ENCODE assay signal across 27 mouse cellular contexts in genomic region chr5:149277529-149277928, GRCm38 (mm10). TPM values are rescaled to one million over a fixed set of nuclear protein-coding genes. Genes with fewer than 3 reads are reported as not detected.
DNase-seq lines count a peak whose midpoint lies in the region; ATAC-seq lines count a peak whose summit lies in the region.
"Had no signal": no experiment of that assay in that cellular context is flagged by ENCODE, and none has a peak within 500 bp of the region (broad histone marks: within the 10 kb centered on the region; RNA-seq: fewer than 3 reads in every experiment).

No protein-coding gene starts in this region.

- H3K9me3 ChIP-seq in embryonic facial prominence, embryonic 14.5 days (ENCODE audit: control insufficient read depth, low read length), result peaks cover 5% of the 10 kb centered on the region; the same call in 1 of the 2 replicates
- peaks cover 12% of the 10 kb centered on the region for H3K9me3 ChIP-seq in embryonic facial prominence, embryonic 10.5 days
- H3K9me3 ChIP-seq in limb, embryonic 10.5 days (replicated peaks), result peaks cover 6% of the 10 kb centered on the region; the same call in 1 of the 2 replicates

- no peaks in the 10 kb centered on the region for H3K27me3 ChIP-seq in embryonic facial prominence, embryonic 14.5 days (replicated peaks; ENCODE audit: control insufficient read depth, insufficient read depth, low read length)
- H3K27me3 ChIP-seq in embryonic facial prominence, embryonic 10.5 days (replicated peaks; ENCODE audit: low read depth, poor library complexity, severe bottlenecking), result no peaks in the 10 kb centered on the region
- no peaks in the 10 kb centered on the region for H3K27me3 ChIP-seq in limb, embryonic 10.5 days (ENCODE audit: low read depth, poor library complexity, severe bottlenecking)
- H3K27me3 ChIP-seq: embryonic facial prominence, embryonic 12.5 days; forebrain, embryonic 12.5 days; forebrain, embryonic 15.5 days; heart, embryonic 13.5 days; Patski had no signal

- H3K4me3 ChIP-seq in embryonic facial prominence, embryonic 14.5 days (ENCODE audit: low read depth, low read length), result no peak overlapping the region
- no peak overlapping the region for H3K4me3 ChIP-seq in embryonic facial prominence, embryonic 10.5 days
- no peak overlapping the region for H3K4me3 ChIP-seq in limb, embryonic 10.5 days
- H3K4me3 ChIP-seq: embryonic facial prominence, embryonic 12.5 days; erythroblast, embryonic 14.5 days; forebrain, embryonic 12.5 days; forebrain, embryonic 15.5 days; heart, adult 2 months; heart, embryonic 10.5 days; heart, embryonic 13.5 days had no signal

- no peak for ATAC-seq in embryonic facial prominence, embryonic 14.5 days (ENCODE audit: low read depth)
- ATAC-seq: activated CD4-positive, CD25-positive, alpha-beta regulatory T cell, adult 4 months; forebrain, embryonic 15.5 days; hindbrain, postnatal 0 days; Patski had no signal

- H3K9ac ChIP-seq in embryonic facial prominence, embryonic 14.5 days (ENCODE audit: low read depth, low read length), result no peak overlapping the region
- H3K9ac ChIP-seq: embryonic facial prominence, embryonic 12.5 days; forebrain, embryonic 12.5 days; forebrain, embryonic 15.5 days; heart, embryonic 13.5 days; hindbrain, embryonic 14.5 days had no signal

- peak; percentile 29 for DNase-seq in embryonic facial prominence, embryonic 14.5 days (ENCODE audit: low spot score)
- DNase-seq in embryonic facial prominence, embryonic 10.5 days (ENCODE audit: low spot score), result no peak
- DNase-seq in ES-CJ7 (ENCODE audit: low read depth, low spot score), result peak; percentile 63
- no peak for DNase-seq in limb, embryonic 10.5 days (ENCODE audit: low spot score)
- peak; percentile 51 for DNase-seq in thymus, postnatal 4 days
- no peak for DNase-seq in retina, postnatal 1 day
- no peak for DNase-seq in adrenal gland, postnatal 4 days (ENCODE audit: low spot score in 2 of 2)
- DNase-seq: adrenal gland, adult 8-10 months; adrenal gland, postnatal 25 days; cerebellum, adult 18-20 months; cerebellum, adult 9-10 months; cerebellum, postnatal 14 days; gastrocnemius, postnatal 10 days; gastrocnemius, postnatal 36 days; heart, adult 2 months; heart, postnatal 14 days; heart, postnatal 4 days had no signal

- no peak overlapping the region for H3K27ac ChIP-seq in embryonic facial prominence, embryonic 14.5 days (replicated peaks; ENCODE audit: low read depth, low read length)
- H3K27ac ChIP-seq in embryonic facial prominence, embryonic 10.5 days (replicated peaks), result no peak overlapping the region; the same call in 1 of the 2 replicates
- H3K27ac ChIP-seq in limb, embryonic 10.5 days, result 0 out of 2 replicates have a peak overlapping the region, but pooled peaks have one; percentile 12
- H3K27ac ChIP-seq: embryonic facial prominence, embryonic 12.5 days; forebrain, embryonic 12.5 days; forebrain, embryonic 15.5 days; heart, adult 2 months; heart, embryonic 10.5 days; heart, embryonic 13.5 days; hindbrain, embryonic 14.5 days; hindbrain, postnatal 0 days had no signal

- 74% methylated on average over 5 of the region's 5 CpGs for WGBS in embryonic facial prominence, embryonic 14.5 days
- 89% methylated on average over 5 of the region's 5 CpGs for WGBS in embryonic facial prominence, embryonic 10.5 days
- WGBS in limb, embryonic 10.5 days, result 83% methylated on average over 5 of the region's 5 CpGs

- H3K36me3 ChIP-seq in embryonic facial prominence, embryonic 14.5 days (ENCODE audit: control insufficient read depth, insufficient read depth, low read length), result no peaks in the 10 kb centered on the region
- peaks cover 5% of the 10 kb centered on the region; the same call in 1 of the 2 replicates for H3K36me3 ChIP-seq in embryonic facial prominence, embryonic 10.5 days (replicated peaks)
- peaks cover 5% of the 10 kb centered on the region; the same call in 1 of the 2 replicates for H3K36me3 ChIP-seq in limb, embryonic 10.5 days
- H3K36me3 ChIP-seq: embryonic facial prominence, embryonic 12.5 days; forebrain, embryonic 12.5 days; forebrain, embryonic 15.5 days; heart, embryonic 10.5 days; heart, embryonic 13.5 days had no signal

- no peak overlapping the region for H3K4me2 ChIP-seq in embryonic facial prominence, embryonic 14.5 days (ENCODE audit: low read depth, low read length)
- H3K4me2 ChIP-seq: embryonic facial prominence, embryonic 12.5 days; forebrain, embryonic 12.5 days; forebrain, embryonic 15.5 days; heart, embryonic 13.5 days; hindbrain, embryonic 14.5 days had no signal

- peaks cover 3% of the 10 kb centered on the region; the same call in 1 of the 2 replicates for H3K4me1 ChIP-seq in embryonic facial prominence, embryonic 14.5 days (ENCODE audit: control insufficient read depth, insufficient read depth, low read length)
- peaks cover 14% of the 10 kb centered on the region for H3K4me1 ChIP-seq in embryonic facial prominence, embryonic 10.5 days
- peaks cover 12% of the 10 kb centered on the region for H3K4me1 ChIP-seq in limb, embryonic 10.5 days

RNA-seq across cellular contexts. Expression of gene Alox5ap, which starts 13.0 kb away (rescaled TPM):
- polyA plus RNA-seq in embryonic facial prominence, embryonic 14.5 days (2014; fragmentation: Nextera tagmentation; extraction: Ambion mirVana), result 15.9 and 17.4 TPM in 2 replicates
- polyA plus RNA-seq in embryonic facial prominence, embryonic 10.5 days (2016; fragmentation: Nextera tagmentation; extraction: Ambion mirVana), result 5.5 and 5.8 TPM in 2 replicates
- 6.2 and 8.7 TPM in 2 replicates for polyA plus RNA-seq in limb, embryonic 10.5 days (2016; fragmentation: Nextera tagmentation; extraction: Ambion mirVana)
- total RNA-seq in adrenal gland, postnatal 4 days (2021), result 10 to 100 TPM in 1 of 2 experiments, 1 to 10 TPM in 1; 9.6 to 12.8 TPM
- polyA plus RNA-seq: erythroblast, embryonic 14.5 days had no signal

Comparison
In these comparisons a context has a peak if more than half of its experiments do, and no peak if none do; other contexts are left out.
1. DNase-seq: peak in embryonic facial prominence, embryonic 14.5 days (single experiment), ES-CJ7 (single experiment) and thymus, postnatal 4 days (single experiment); none in embryonic facial prominence, embryonic 10.5 days (single experiment), limb, embryonic 10.5 days (single experiment), retina, postnatal 1 day (single experiment) and adrenal gland, postnatal 4 days (0 of 2).